Mouse (Mus musculus) midbrain, embryonic 16.5 days (tissue): ENCODE results near the gene Atrnl1. TPM values are rescaled to one million over a fixed set of nuclear protein-coding genes. Genes with fewer than 3 reads are reported as not detected.

Source experiments
- ATAC-seq: fragments of 200-750 bp; cut with Nextera tagmentation; 2 replicates; pipeline ENCODE4 v1.8.0; 2017; ENCODE audit warnings: moderate TSS enrichment
- H3K27ac ChIP-seq: fragments of 300-500 bp; sonication (generic); 2 replicates; pipeline ENCODE4 v1.5.1; 2014; ENCODE audit warnings: mild to moderate bottlenecking, low read length, mixed read lengths
- H3K27me3 ChIP-seq: fragments of 300-500 bp; sonication (generic); 2 replicates; pipeline ENCODE4 v1.6.1; 2014; ENCODE audit warnings: low read depth, low read length, mixed read lengths; ENCODE audit not compliant: control insufficient read depth, insufficient read depth
- H3K36me3 ChIP-seq: fragments of 300-500 bp; sonication (generic); 2 replicates; pipeline ENCODE4 v1.6.1; 2014; ENCODE audit warnings: mild to moderate bottlenecking, low read length, moderate library complexity, mixed read lengths; ENCODE audit not compliant: control insufficient read depth, insufficient read depth
- H3K4me1 ChIP-seq: fragments of 300-500 bp; sonication (generic); 2 replicates; pipeline ENCODE4 v1.6.1; 2014; ENCODE audit warnings: mild to moderate bottlenecking, low read length, mixed read lengths; ENCODE audit not compliant: control insufficient read depth, insufficient read depth
- H3K4me2 ChIP-seq: fragments of 300-500 bp; sonication (generic); 2 replicates; pipeline ENCODE4 v1.6.1; 2014; ENCODE audit warnings: mild to moderate bottlenecking, low read length, mixed read lengths
- H3K4me3 ChIP-seq: fragments of 300-500 bp; sonication (generic); 2 replicates; pipeline ENCODE4 v1.5.1; 2014; ENCODE audit warnings: low read depth, mild to moderate bottlenecking, low read length, moderate library complexity, mixed read lengths
- H3K9ac ChIP-seq: fragments of 300-500 bp; sonication (generic); 2 replicates; pipeline ENCODE4 v1.6.1; 2014; ENCODE audit warnings: low read depth, low read length, mixed read lengths
- H3K9me3 ChIP-seq: fragments of 300-500 bp; sonication (generic); replicated peaks from 2 replicates; pipeline ENCODE4 v1.6.1; 2014; ENCODE audit warnings: mild to moderate bottlenecking, low read length, mixed read lengths; ENCODE audit not compliant: control insufficient read depth, poor library complexity, severe bottlenecking
- WGBS: fragments of 180-500 bp; shearing (Covaris S2); extraction: QIAGEN DNeasy Blood & Tissue Kit; methylation state at CpG from one replicate; pipeline ENCODE4 v1.1.7; 2014; 5-methylcytosine and 5-hydroxymethylcytosine counted together
- polyA plus RNA-seq: library from polyadenylated mRNA; unstranded; fragments of >200 nt; fragmentation: Nextera tagmentation; extraction: Ambion mirVana; gene quantifications from 2 replicates; pipeline ENCODE4 v1.2.1, GENCODE M21; 2015

Atrnl1 gene
- polyA plus RNA-seq, 1 experiment from 2014 or later, result 8.3 TPM

GRCm38 (mm10) chr19:57945626-57946250 is 334.9 kb downstream of the Atrnl1 start:
- Histone ChIP-seq H3K4me3 (no peak overlapping the region), H3K27me3 (no peaks in the 10 kb centered on the region), H3K27ac (no peak overlapping the region), H3K9me3 (no peaks in the 10 kb centered on the region), H3K9ac (no peak overlapping the region), H3K4me1 (peaks cover 9% of the 10 kb centered on the region), H3K36me3 (no peaks in the 10 kb centered on the region), H3K4me2 (no peak overlapping the region)
- ATAC-seq, result no peak
- WGBS, result 95% methylated on average over 4 of the region's 4 CpGs

GRCm38 (mm10) chr19:57948489-57948888 is 337.7 kb downstream of the Atrnl1 start:
- no peak overlapping the region for H3K27ac ChIP-seq
- 94% methylated on average over 2 of the region's 2 CpGs for WGBS
- no peak overlapping the region for H3K9ac ChIP-seq
- ATAC-seq, result no peak
- H3K27me3 ChIP-seq, result no peaks in the 10 kb centered on the region
- H3K4me1 ChIP-seq, result 0 out of 2 replicates have a peak, but pooled peaks cover 3% of the 10 kb centered on the region
- no peak overlapping the region for H3K4me2 ChIP-seq
- H3K36me3 ChIP-seq, result no peaks in the 10 kb centered on the region
- no peak overlapping the region for H3K4me3 ChIP-seq
- no peaks in the 10 kb centered on the region for H3K9me3 ChIP-seq

GRCm38 (mm10) chr19:57949260-57949917 is 338.6 kb downstream of the Atrnl1 start:
- 56% methylated on average over 13 of the region's 13 CpGs for WGBS
- H3K27ac ChIP-seq, result no peak overlapping the region
- 0 out of 2 replicates have a peak, but pooled peaks cover 3% of the 10 kb centered on the region for H3K4me1 ChIP-seq
- ATAC-seq, result no peak
- no peak overlapping the region for H3K4me3 ChIP-seq
- H3K9ac ChIP-seq, result no peak overlapping the region
- H3K27me3 ChIP-seq, result no peaks in the 10 kb centered on the region
- H3K4me2 ChIP-seq, result no peak overlapping the region
- H3K9me3 ChIP-seq, result no peaks in the 10 kb centered on the region
- H3K36me3 ChIP-seq, result no peaks in the 10 kb centered on the region

- H3K4me1 ChIP-seq, result 0 out of 2 replicates have a peak, but pooled peaks cover 3% of the 10 kb centered on the region
- no peak overlapping the region for H3K4me2 ChIP-seq
- H3K36me3 ChIP-seq, result no peaks in the 10 kb centered on the region
- H3K27ac ChIP-seq, result no peak overlapping the region
- no peak overlapping the region for H3K4me3 ChIP-seq
- no peaks in the 10 kb centered on the region for H3K27me3 ChIP-seq
- 94% methylated on average over 3 of the region's 3 CpGs for WGBS
- H3K9ac ChIP-seq, result no peak overlapping the region
- ATAC-seq, result no peak
- H3K9me3 ChIP-seq, result no peaks in the 10 kb centered on the region
These were observed 343.3 kb downstream of the Atrnl1 start for GRCm38 (mm10) chr19:57954131-57954530.

GRCm38 (mm10) chr19:57956459-57956858 is 345.6 kb downstream of the Atrnl1 start:
- Histone ChIP-seq H3K4me2 (no peak overlapping the region), H3K27ac (no peak overlapping the region), H3K9me3 (no peaks in the 10 kb centered on the region), H3K4me1 (peaks cover 3% of the 10 kb centered on the region; the same call in 1 of the 2 replicates), H3K4me3 (no peak overlapping the region), H3K9ac (no peak overlapping the region), H3K36me3 (no peaks in the 10 kb centered on the region), H3K27me3 (no peaks in the 10 kb centered on the region)
- no peak for ATAC-seq
- 82% methylated on average over 3 of the region's 3 CpGs for WGBS

- 90% methylated on average over 3 of the region's 3 CpGs for WGBS
- H3K4me2 ChIP-seq, result no peak overlapping the region
- no peak overlapping the region for H3K27ac ChIP-seq
These were observed 346.5 kb downstream of the Atrnl1 start for GRCm38 (mm10) chr19:57957363-57957762.

GRCm38 (mm10) chr19:57958154-57958553 is 347.3 kb downstream of the Atrnl1 start:
- Histone ChIP-seq H3K4me3 (no peak overlapping the region), H3K4me1 (peaks cover 5% of the 10 kb centered on the region; the same call in 1 of the 2 replicates), H3K27ac (no peak overlapping the region), H3K27me3 (no peaks in the 10 kb centered on the region), H3K9ac (no peak overlapping the region), H3K9me3 (no peaks in the 10 kb centered on the region), H3K4me2 (no peak overlapping the region), H3K36me3 (no peaks in the 10 kb centered on the region)
- ATAC-seq, result no peak

More at GRCm38 (mm10) chr19:57957363-57957762, 346.5 kb downstream of the Atrnl1 start:
- H3K4me1 ChIP-seq, result peaks cover 5% of the 10 kb centered on the region; the same call in 1 of the 2 replicates
- H3K4me3 ChIP-seq, result no peak overlapping the region
- H3K36me3 ChIP-seq, result no peaks in the 10 kb centered on the region
- no peaks in the 10 kb centered on the region for H3K27me3 ChIP-seq
- ATAC-seq, result no peak
- no peak overlapping the region for H3K9ac ChIP-seq
- H3K9me3 ChIP-seq, result no peaks in the 10 kb centered on the region

GRCm38 (mm10) chr19:57958726-57959125 is 347.9 kb downstream of the Atrnl1 start:
- WGBS, result 79% methylated on average over 5 of the region's 5 CpGs
- Histone ChIP-seq H3K4me3 (no peak overlapping the region), H3K9ac (no peak overlapping the region), H3K4me1 (peaks cover 5% of the 10 kb centered on the region; the same call in 1 of the 2 replicates), H3K27ac (no peak overlapping the region), H3K4me2 (no peak overlapping the region), H3K9me3 (no peaks in the 10 kb centered on the region), H3K36me3 (no peaks in the 10 kb centered on the region), H3K27me3 (no peaks in the 10 kb centered on the region)
- no peak for ATAC-seq

- Histone ChIP-seq H3K4me2 (no peak overlapping the region), H3K27ac (no peak overlapping the region), H3K36me3 (no peaks in the 10 kb centered on the region), H3K9ac (no peak overlapping the region), H3K9me3 (no peaks in the 10 kb centered on the region), H3K4me1 (peaks cover 5% of the 10 kb centered on the region; the same call in 1 of the 2 replicates), H3K27me3 (no peaks in the 10 kb centered on the region), H3K4me3 (no peak overlapping the region)
- 24% methylated on average over 3 of the region's 3 CpGs for WGBS
- ATAC-seq, result no peak
These were observed 350.5 kb downstream of the Atrnl1 start for GRCm38 (mm10) chr19:57961321-57961720.
